Mouse (Mus musculus) cerebral cortex, adult 2 months (tissue): ENCODE measurements around the gene Vmn2r78.

ENCODE experiments used
- WGBS: fragments of 180-500 bp; shearing (Covaris S2); methylation state at CpG from one replicate; pipeline ENCODE4 v1.1.7; 2018; 5-methylcytosine and 5-hydroxymethylcytosine counted together

The Vmn2r78 gene

GRCm38 (mm10) chr7:86914794-86915193, at the start of gene Vmn2r78:
Gene Vmn2r78 (plus strand): TSS chr7:86915094.
- WGBS, result 82% methylated on average over 2 of the region's 2 CpGs

GRCm38 (mm10) chr7:86889470-86890469, 25.1 kb upstream of the Vmn2r78 start:
- WGBS, result 91% methylated on average over 4 of the region's 4 CpGs

- 82% methylated on average over 5 of the region's 5 CpGs for WGBS
Measured at GRCm38 (mm10) chr7:86937288-86937687, 22.4 kb downstream of the Vmn2r78 start.

GRCm38 (mm10) chr7:86994700-86995099, 79.8 kb downstream of the Vmn2r78 start:
- 73% methylated on average over 1 of the region's 1 CpGs for WGBS

- WGBS, result 79% methylated on average over 1 of the region's 1 CpGs
Measured at GRCm38 (mm10) chr7:86995815-86996214, 80.9 kb downstream of the Vmn2r78 start, which contains the start of gene Vmn2r79. Gene Vmn2r79 (plus strand): TSS chr7:86996115.
